In the genomic region with DNA sequence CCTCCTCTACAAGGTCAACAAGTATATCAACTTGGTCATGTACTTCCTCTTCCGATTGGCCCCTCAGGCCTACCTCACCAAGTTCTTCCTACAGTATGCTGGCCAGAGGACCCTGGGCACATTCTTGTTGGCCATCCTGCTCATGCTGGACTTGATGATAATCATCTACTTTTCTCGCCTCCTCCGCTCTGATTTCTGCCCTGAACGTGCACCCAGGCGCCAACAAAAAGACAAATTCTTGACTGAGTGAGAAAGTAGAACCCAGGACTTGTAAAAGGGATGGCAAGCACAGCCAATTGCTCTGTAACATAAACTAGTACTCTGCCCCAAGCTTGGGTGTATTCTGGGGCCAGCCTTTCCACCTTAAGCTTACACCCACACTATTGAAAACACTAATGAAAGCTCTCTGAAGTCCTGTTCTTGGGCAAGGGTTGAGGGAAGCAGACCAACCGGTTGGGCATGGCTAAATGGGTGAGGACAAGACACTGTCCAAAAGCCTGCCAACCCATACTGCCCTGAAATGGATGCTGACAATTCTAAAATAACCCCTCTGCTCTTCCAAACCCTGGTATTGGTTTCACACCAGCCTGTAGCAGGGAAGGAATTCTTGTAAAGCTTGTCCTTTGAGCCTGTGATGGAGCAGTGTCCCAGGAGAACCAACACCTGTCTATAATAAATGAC, we compare ENCODE assay signal across 8 mouse cellular contexts. TPM values are rescaled to one million over a fixed set of nuclear protein-coding genes. Genes with fewer than 3 reads are reported as not detected.
DNase-seq lines count a peak whose midpoint lies in the region; ATAC-seq and TF ChIP-seq lines count a peak whose summit lies in the region.
"Had no signal": no experiment of that assay in that cellular context is flagged by ENCODE, and none has a peak within 500 bp of the region (broad histone marks: within the 10 kb centered on the region; RNA-seq: fewer than 3 reads in every experiment).

No protein-coding gene starts in this region.

- no peak overlapping the region; the same call in 1 of the 2 replicates for H3K4me2 ChIP-seq in hindbrain, embryonic 16.5 days (ENCODE audit: low read length)
- H3K4me2 ChIP-seq in CH12.LX (ENCODE audit: insufficient read depth, low read depth, poor library complexity, severe bottlenecking), result peak overlapping the region; percentile 59
- H3K4me2 ChIP-seq in liver, embryonic 13.5 days, result peak overlapping the region; percentile 81

- no peak overlapping the region for H3K27ac ChIP-seq in hindbrain, embryonic 10.5 days
- H3K27ac ChIP-seq in hindbrain, embryonic 16.5 days (ENCODE audit: low read depth, low read length), result no peak overlapping the region
- peak overlapping the region; percentile 94 for H3K27ac ChIP-seq in CH12.LX (ENCODE audit: insufficient read depth, low read depth)
- no peak overlapping the region for H3K27ac ChIP-seq in embryonic facial prominence, embryonic 10.5 days (replicated peaks)
- H3K27ac ChIP-seq in liver, embryonic 13.5 days, result peak overlapping the region; percentile 100

- no peak for DNase-seq in hindbrain, embryonic 10.5 days (ENCODE audit: low spot score)
- DNase-seq in CH12.LX (ENCODE audit: extremely low read depth), result no peak
- no peak for DNase-seq in embryonic facial prominence, embryonic 10.5 days (ENCODE audit: low spot score)
- no peak for DNase-seq in liver, embryonic 13.5 days
- DNase-seq in MN1 (ENCODE audit: low spot score), result no peak
- DNase-seq: embryo, embryonic 11 days had no signal

- in situ Hi-C loops in CH12.LX (cut with MboI; ENCODE audit: low pct_ligation_motif_present, low pct_unique_long_range_greater_than_20kb, low sequenced_read_pairs), result no loop called here

- H3K79me2 ChIP-seq in CH12.LX (replicated peaks; ENCODE audit: control insufficient read depth, extremely low read depth, insufficient read depth, poor library complexity, severe bottlenecking), result peaks cover 38% of the 10 kb centered on the region

- no peak for TF ChIP-seq RAD21 in CH12.LX (IDR thresholded peaks at IDR 0.05; ENCODE audit: low read depth, low read length)

- H3K27me3 ChIP-seq in hindbrain, embryonic 10.5 days (ENCODE audit: insufficient read depth, poor library complexity, severe bottlenecking), result no peaks in the 10 kb centered on the region
- H3K27me3 ChIP-seq in hindbrain, embryonic 16.5 days (replicated peaks; ENCODE audit: control insufficient read depth, insufficient read depth, low read length), result no peaks in the 10 kb centered on the region
- no peaks in the 10 kb centered on the region for H3K27me3 ChIP-seq in CH12.LX (replicated peaks)
- H3K27me3 ChIP-seq in embryonic facial prominence, embryonic 10.5 days (replicated peaks; ENCODE audit: low read depth, poor library complexity, severe bottlenecking), result no peaks in the 10 kb centered on the region
- H3K27me3 ChIP-seq in liver, embryonic 13.5 days, result no peaks in the 10 kb centered on the region

- no peak for TF ChIP-seq CTCF in CH12.LX (conservative IDR thresholded peaks at IDR 0.05 in 1 of 2, IDR thresholded peaks at IDR 0.05 in 1 of 2; ENCODE audit: low read depth in 2 of 2, low read length in 2 of 2)

- H3K36me3 ChIP-seq in hindbrain, embryonic 10.5 days, result peaks cover 42% of the 10 kb centered on the region
- peaks cover 12% of the 10 kb centered on the region for H3K36me3 ChIP-seq in hindbrain, embryonic 16.5 days (ENCODE audit: control insufficient read depth, insufficient read depth, low read length)
- peaks cover 26 to 40% of the 10 kb centered on the region in 2 experiments for H3K36me3 ChIP-seq in CH12.LX (replicated peaks in 1 of 2; ENCODE audit: control insufficient read depth in 1 of 2, insufficient read depth in 1 of 2, low read length in 1 of 2)
- peaks cover 41% of the 10 kb centered on the region for H3K36me3 ChIP-seq in embryonic facial prominence, embryonic 10.5 days (replicated peaks)
- peaks cover 38% of the 10 kb centered on the region for H3K36me3 ChIP-seq in liver, embryonic 13.5 days

- peak overlapping the region; percentile 32 for H3K4me3 ChIP-seq in hindbrain, embryonic 10.5 days
- no peak overlapping the region for H3K4me3 ChIP-seq in hindbrain, embryonic 16.5 days (ENCODE audit: low read length)
- peak overlapping the region in 1 of 3 experiments; percentile 65 for H3K4me3 ChIP-seq in CH12.LX (replicated peaks in 1 of 3; ENCODE audit: low read depth in 2 of 3, low read length in 2 of 3, poor library complexity in 1 of 3)
- H3K4me3 ChIP-seq in embryonic facial prominence, embryonic 10.5 days, result peak overlapping the region; percentile 70
- H3K4me3 ChIP-seq in liver, embryonic 13.5 days (replicated peaks), result peak overlapping the region; percentile 94

- no peak for TF ChIP-seq EP300 in CH12.LX (IDR thresholded peaks at IDR 0.05; ENCODE audit: low read length)

- no peak overlapping the region for H3K9ac ChIP-seq in hindbrain, embryonic 16.5 days (ENCODE audit: low read depth, low read length)
- H3K9ac ChIP-seq in CH12.LX (ENCODE audit: insufficient read depth, low read depth), result peak overlapping the region; percentile 29; the same call in 1 of the 2 replicates
- H3K9ac ChIP-seq in liver, embryonic 13.5 days, result peak overlapping the region; percentile 99

- dilution Hi-C loops in CH12.LX (cut with MboI; ENCODE audit: extremely low pct_ligation_motif_present, extremely low pct_unique_long_range_greater_than_20kb, low sequenced_read_pairs), result no loop called here

- ATAC-seq in hindbrain, embryonic 16.5 days, result no peak
- ATAC-seq in liver, embryonic 13.5 days (ENCODE audit: low read depth), result no peak
- ATAC-seq in inflammation-experienced regulatory T-cells, adult 6 months, result no peak

- WGBS in hindbrain, embryonic 10.5 days, result 79% methylated on average over 6 of the region's 6 CpGs
- 73% methylated on average over 6 of the region's 6 CpGs for whole genome bisulfite sequencing in hindbrain, embryonic 16.5 days
- 75% methylated on average over 6 of the region's 6 CpGs for WGBS in embryonic facial prominence, embryonic 10.5 days
- 28% methylated on average over 6 of the region's 6 CpGs for WGBS in liver, embryonic 13.5 days (ENCODE audit: insufficient replicate concordance)

- H3K9me3 ChIP-seq in hindbrain, embryonic 10.5 days, result no peaks in the 10 kb centered on the region
- H3K9me3 ChIP-seq in hindbrain, embryonic 16.5 days (ENCODE audit: control insufficient read depth, low read length), result no peaks in the 10 kb centered on the region
- H3K9me3 ChIP-seq in CH12.LX (replicated peaks; ENCODE audit: low read length), result no peaks in the 10 kb centered on the region
- H3K9me3 ChIP-seq in embryonic facial prominence, embryonic 10.5 days, result no peaks in the 10 kb centered on the region
- H3K9me3 ChIP-seq in liver, embryonic 13.5 days (replicated peaks), result no peaks in the 10 kb centered on the region

- TF ChIP-seq POLR2A in CH12.LX (IDR thresholded peaks at IDR 0.05; ENCODE audit: low read depth, low read length), result no peak; the same call in 1 of the 2 replicates

- H3K4me1 ChIP-seq in hindbrain, embryonic 10.5 days (replicated peaks), result peaks cover 70% of the 10 kb centered on the region
- peaks cover 47% of the 10 kb centered on the region for H3K4me1 ChIP-seq in hindbrain, embryonic 16.5 days (ENCODE audit: control insufficient read depth, insufficient read depth, low read depth, low read length)
- peaks cover 13 to 53% of the 10 kb centered on the region in 2 experiments for H3K4me1 ChIP-seq in CH12.LX (ENCODE audit: control insufficient read depth in 1 of 2, insufficient read depth in 2 of 2)
- peaks cover 69% of the 10 kb centered on the region for H3K4me1 ChIP-seq in embryonic facial prominence, embryonic 10.5 days
- H3K4me1 ChIP-seq in liver, embryonic 13.5 days (replicated peaks), result peaks cover 56% of the 10 kb centered on the region

RNA-seq across cellular contexts. Expression of a gene that starts 3.2 kb away (rescaled TPM):
- 1,007 and 1,099 TPM in 2 replicates for polyA plus RNA-seq in hindbrain, embryonic 10.5 days (2016; fragmentation: Nextera tagmentation; extraction: Ambion mirVana)
- 662 and 677 TPM in 2 replicates for polyA plus RNA-seq in hindbrain, embryonic 16.5 days (2015; fragmentation: Nextera tagmentation; extraction: Ambion mirVana)
- total RNA-seq in CH12.LX (2012; rRNA removed) (3,714 and 3,939 TPM in 2 replicates), CH12.LX (2014; rRNA removed) (3,235 and 3,361 TPM in 2 replicates)
- 2,992 and 3,119 TPM in 2 replicates for polyA plus RNA-seq in CH12.LX (2012; ENCODE audit: insufficient read length, low read depth)
- polyA plus RNA-seq in embryonic facial prominence, embryonic 10.5 days (2016; fragmentation: Nextera tagmentation; extraction: Ambion mirVana), result 1,123 and 1,138 TPM in 2 replicates
- 1,033 and 1,075 TPM in 2 replicates for polyA plus RNA-seq in liver, embryonic 13.5 days (2015; fragmentation: Nextera tagmentation; extraction: Ambion mirVana)
- polyA plus RNA-seq in inflammation-experienced regulatory T-cells, adult 6 months (2017; shearing (Covaris generic)), result 1,000 to 10,000 TPM; 2,768 to 4,435 (median 3,801) TPM

RNA-seq across cellular contexts. Expression of a gene that starts 3.7 kb away (rescaled TPM):
- polyA plus RNA-seq in hindbrain, embryonic 10.5 days (2016; fragmentation: Nextera tagmentation; extraction: Ambion mirVana), result 7.0 and 8.9 TPM in 2 replicates
- 19.7 and 20.1 TPM in 2 replicates for polyA plus RNA-seq in hindbrain, embryonic 16.5 days (2015; fragmentation: Nextera tagmentation; extraction: Ambion mirVana)
- total RNA-seq in CH12.LX (2012; rRNA removed) (16.4 and 20.3 TPM in 2 replicates), CH12.LX (2014; rRNA removed) (18.2 and 20.3 TPM in 2 replicates)
- polyA plus RNA-seq in CH12.LX (2012; ENCODE audit: insufficient read length, low read depth), result 15.6 and 19.1 TPM in 2 replicates
- 8.8 and 9.2 TPM in 2 replicates for polyA plus RNA-seq in embryonic facial prominence, embryonic 10.5 days (2016; fragmentation: Nextera tagmentation; extraction: Ambion mirVana)
- polyA plus RNA-seq in liver, embryonic 13.5 days (2015; fragmentation: Nextera tagmentation; extraction: Ambion mirVana), result 50.3 and 54.3 TPM in 2 replicates
- 1 to 10 TPM; 2.7 to 3.6 (median 3.2) TPM for polyA plus RNA-seq in inflammation-experienced regulatory T-cells, adult 6 months (2017; shearing (Covaris generic))

RNA-seq across cellular contexts. Expression of a gene that starts 3.7 kb away (rescaled TPM):
- 11.3 and 12.1 TPM in 2 replicates for polyA plus RNA-seq in hindbrain, embryonic 10.5 days (2016; fragmentation: Nextera tagmentation; extraction: Ambion mirVana)
- polyA plus RNA-seq in hindbrain, embryonic 16.5 days (2015; fragmentation: Nextera tagmentation; extraction: Ambion mirVana), result 7.1 and 7.7 TPM in 2 replicates
- 6.7 and 7.4 TPM in 2 replicates for total RNA-seq in CH12.LX (2012; rRNA removed)
- 6.1 and 7.1 TPM in 2 replicates for total RNA-seq in CH12.LX (2014; rRNA removed)
- 8.3 and 9.9 TPM in 2 replicates for polyA plus RNA-seq in CH12.LX (2012; ENCODE audit: insufficient read length, low read depth)
- polyA plus RNA-seq in embryonic facial prominence, embryonic 10.5 days (2016; fragmentation: Nextera tagmentation; extraction: Ambion mirVana), result 13.5 and 15.3 TPM in 2 replicates
- polyA plus RNA-seq in liver, embryonic 13.5 days (2015; fragmentation: Nextera tagmentation; extraction: Ambion mirVana), result 8.9 and 9.2 TPM in 2 replicates
- polyA plus RNA-seq in inflammation-experienced regulatory T-cells, adult 6 months (2017; shearing (Covaris generic)), result 10 to 100 TPM in 2 of 3 experiments, 1 to 10 TPM in 1; 9.1 to 13.2 (median 11.3) TPM

RNA-seq across cellular contexts. Expression of a gene that starts 8.0 kb away (rescaled TPM):
- 71.8 and 80.5 TPM in 2 replicates for polyA plus RNA-seq in hindbrain, embryonic 10.5 days (2016; fragmentation: Nextera tagmentation; extraction: Ambion mirVana)
- 57.3 and 60.3 TPM in 2 replicates for polyA plus RNA-seq in hindbrain, embryonic 16.5 days (2015; fragmentation: Nextera tagmentation; extraction: Ambion mirVana)
- total RNA-seq in CH12.LX (2012; rRNA removed) (0.17 and 0.25 TPM in 2 replicates), CH12.LX (2014; rRNA removed) (0.50 TPM in 1 of 2 replicates, not detected in the other)
- 0.49 and 1.4 TPM in 2 replicates for polyA plus RNA-seq in CH12.LX (2012; ENCODE audit: insufficient read length, low read depth)
- 107 and 123 TPM in 2 replicates for polyA plus RNA-seq in embryonic facial prominence, embryonic 10.5 days (2016; fragmentation: Nextera tagmentation; extraction: Ambion mirVana)
- polyA plus RNA-seq in liver, embryonic 13.5 days (2015; fragmentation: Nextera tagmentation; extraction: Ambion mirVana), result 13.5 and 15.6 TPM in 2 replicates
- 1 to 10 TPM in 1 of 3 experiments, not detected in 2; 1.4 TPM for polyA plus RNA-seq in inflammation-experienced regulatory T-cells, adult 6 months (2017; shearing (Covaris generic))

RNA-seq across cellular contexts. Expression of a gene that starts 13.0 kb away (rescaled TPM):
- polyA plus RNA-seq in hindbrain, embryonic 10.5 days (2016; fragmentation: Nextera tagmentation; extraction: Ambion mirVana), result 1.6 and 1.8 TPM in 2 replicates
- 2.3 and 4.0 TPM in 2 replicates for polyA plus RNA-seq in hindbrain, embryonic 16.5 days (2015; fragmentation: Nextera tagmentation; extraction: Ambion mirVana)
- 0.21 TPM in 1 of 2 replicates, not detected in the other for total RNA-seq in CH12.LX (2012; rRNA removed)
- not detected in 2 replicates for total RNA-seq in CH12.LX (2014; rRNA removed)
- 0.40 and 0.46 TPM in 2 replicates for polyA plus RNA-seq in CH12.LX (2012; ENCODE audit: insufficient read length, low read depth)
- 1.6 and 2.3 TPM in 2 replicates for polyA plus RNA-seq in embryonic facial prominence, embryonic 10.5 days (2016; fragmentation: Nextera tagmentation; extraction: Ambion mirVana)
- 0.44 and 0.65 TPM in 2 replicates for polyA plus RNA-seq in liver, embryonic 13.5 days (2015; fragmentation: Nextera tagmentation; extraction: Ambion mirVana)
- 1 to 10 TPM; 1.9 to 5.4 (median 3.5) TPM for polyA plus RNA-seq in inflammation-experienced regulatory T-cells, adult 6 months (2017; shearing (Covaris generic))

Comparison
In these comparisons a context has a peak if more than half of its experiments do, and no peak if none do; other contexts are left out.
1. H3K27ac ChIP-seq: peak in CH12.LX (single experiment) and liver, embryonic 13.5 days (single experiment); none in hindbrain, embryonic 10.5 days (single experiment), hindbrain, embryonic 16.5 days (single experiment) and embryonic facial prominence, embryonic 10.5 days (single experiment).